Mouse (Mus musculus) heart, adult 2 months (tissue): Measurements from ENCODE around the gene Fbxl4.

Experiments used
- CTCF ChIP-seq: fragments of 200-600 bp; IDR thresholded peaks from 2 replicates; pipeline ENCODE4 v1.8.1; 2022; ENCODE audit warnings: antibody characterized with exemption, mild to moderate bottlenecking, moderate library complexity
- EP300 ChIP-seq: fragments of 200-500 bp; IDR thresholded peaks from 2 replicates; pipeline ENCODE4 v1.6.1; 2011; ENCODE audit warnings: low read depth, low read length, control low read depth; ENCODE audit not compliant: insufficient read depth
- POLR2A ChIP-seq: fragments of 200-500 bp; IDR thresholded peaks from 2 replicates; pipeline ENCODE4 v1.6.1; 2011; ENCODE audit warnings: mild to moderate bottlenecking, low read depth, low read length, control low read depth; ENCODE audit not compliant: insufficient read depth

DNA sequence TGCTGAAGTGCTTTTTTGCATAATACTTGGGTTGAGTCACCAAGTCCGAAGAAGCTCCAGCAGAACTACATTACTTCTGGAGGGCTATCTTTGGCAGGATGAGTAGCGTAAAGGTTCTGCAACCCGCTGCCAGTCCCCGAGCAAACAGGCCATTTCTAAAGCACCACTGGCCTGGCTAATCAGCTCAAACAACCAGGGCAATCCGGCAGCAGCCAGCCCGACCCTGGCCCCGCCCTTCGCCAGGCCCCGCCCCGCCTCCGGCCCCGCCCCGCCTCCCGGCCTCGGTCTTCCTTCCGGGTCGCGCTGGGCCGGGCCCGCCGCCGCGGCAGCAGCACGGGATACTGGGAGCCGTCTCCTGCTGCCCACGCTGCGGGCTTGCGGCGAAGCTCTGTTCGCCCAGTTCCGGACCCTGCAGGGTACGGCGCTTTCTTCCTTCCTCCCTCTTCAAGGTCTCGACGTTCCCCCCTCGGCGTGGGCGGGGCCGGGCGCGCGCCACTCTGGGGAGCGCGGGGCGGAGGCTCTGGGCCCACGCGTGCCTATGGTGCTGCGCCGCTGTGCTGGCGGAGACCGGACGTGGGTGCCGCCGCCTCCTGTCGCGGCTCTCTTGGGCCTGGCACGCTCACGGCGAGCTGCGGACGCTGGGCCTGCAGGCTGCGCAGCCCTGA lies at the start of gene Fbxl4:
- TF ChIP-seq CTCF, result no peak
- TF ChIP-seq EP300, result no peak
- TF ChIP-seq POLR2A, result peak; percentile 78
